Mouse (Mus musculus) granulocyte monocyte progenitor cell, adult 5-6 weeks (primary cell): ENCODE results near the gene Pitpnc1. TPM values are rescaled to one million over a fixed set of nuclear protein-coding genes. Genes with fewer than 3 reads are reported as not detected.

Experiments
- ATAC-seq: replicated peaks from 2 replicates; pipeline ENCODE4 v1.8.0; 2016; ENCODE audit warnings: mild to moderate bottlenecking, moderate TSS enrichment, inconsistent platforms; ENCODE audit not compliant: poor library complexity, severe bottlenecking
- total RNA-seq, 2 experiments: library from RNA; stranded (forward) in 1 of 2; stranded (reverse) in 1 of 2; fragments of 200-712, 200-1000 nt in 1 of 2; fragments of >200 nt in 1 of 2; fragmentation: Nextera tagmentation in 1 of 2; gene quantifications; 2 replicates each; pipeline ENCODE4 v1.2.3; 2014 to 2017

The Pitpnc1 gene
- total RNA-seq, 2 experiments from 2014 or later = 11.7 to 28.0 TPM

GRCm38 (mm10) chr11:107411576-107411975 lies 58.9 kb downstream of the Pitpnc1 start:
- no peak for ATAC-seq

DNA sequence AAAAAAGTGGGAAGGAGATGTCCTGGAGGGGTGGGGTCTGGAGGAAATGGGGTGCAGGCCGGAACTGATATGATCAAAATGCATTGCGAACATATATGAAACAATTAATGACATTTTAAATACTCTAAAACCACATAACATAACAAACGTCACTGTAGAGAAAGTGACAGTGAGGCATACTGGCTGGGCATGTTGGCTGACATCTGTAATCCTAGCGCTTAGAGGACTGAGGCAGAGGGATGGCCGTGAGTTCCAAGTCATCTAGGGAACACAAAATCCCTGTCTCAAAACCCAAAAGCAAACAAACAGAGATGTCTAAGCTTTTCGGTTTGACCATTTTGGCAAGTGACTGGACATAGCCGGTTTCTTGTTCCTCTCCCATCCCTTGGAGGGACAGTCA lies 59.7 kb downstream of the Pitpnc1 start:
- ATAC-seq = no peak

DNA sequence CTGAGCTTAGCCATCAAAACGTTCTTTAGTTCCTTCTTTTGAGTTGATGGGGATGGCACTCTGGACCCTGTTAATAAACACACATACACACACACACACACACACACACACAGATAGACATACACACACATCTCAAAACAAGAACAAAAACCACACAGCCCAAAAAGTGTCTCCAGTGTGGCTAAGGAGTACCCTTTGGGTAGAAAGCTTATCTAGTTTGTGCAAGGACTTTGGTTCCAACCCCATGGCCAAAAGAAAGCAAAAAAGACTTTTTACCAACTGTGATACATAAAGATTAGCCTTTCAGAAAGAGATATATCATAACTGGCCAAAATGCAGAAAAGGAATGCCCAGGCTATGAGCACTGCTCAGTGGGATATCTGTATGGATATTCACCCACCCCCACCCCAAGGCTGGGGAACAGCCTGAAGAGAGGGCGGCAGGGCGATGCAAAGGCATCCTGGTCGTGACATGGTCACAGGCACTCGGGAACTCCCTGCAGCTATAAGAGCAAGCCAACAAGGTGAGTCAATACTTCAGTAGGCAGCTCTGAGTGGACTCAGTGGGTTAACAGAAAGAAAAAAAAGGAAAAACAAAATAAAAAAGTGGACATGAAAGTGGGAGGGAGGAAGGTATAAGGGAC lies 60.3 kb downstream of the Pitpnc1 start:
- no peak for ATAC-seq

- ATAC-seq = no peak
Measured at GRCm38 (mm10) chr11:107408886-107409285, 61.6 kb downstream of the Pitpnc1 start.

DNA sequence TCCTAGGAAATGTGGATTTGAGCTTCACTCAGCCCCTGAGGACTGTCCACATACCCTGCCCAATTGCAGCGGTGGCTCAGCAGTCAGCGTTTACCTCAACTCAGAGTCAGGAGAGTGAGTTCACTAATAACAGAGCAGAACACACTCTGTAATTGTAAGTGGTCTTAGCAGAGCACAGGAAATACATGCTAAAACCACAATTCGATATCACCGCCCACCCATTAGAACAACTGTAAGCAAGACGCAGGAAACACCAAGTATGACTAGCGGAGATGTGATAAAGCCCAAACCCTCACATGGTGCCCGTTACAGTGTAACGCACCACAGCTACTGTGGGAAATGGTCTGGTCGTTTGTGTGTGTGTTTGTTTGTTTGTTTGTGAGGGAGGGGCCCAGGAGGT lies 62.8 kb downstream of the Pitpnc1 start:
- ATAC-seq = peak; percentile 32

DNA sequence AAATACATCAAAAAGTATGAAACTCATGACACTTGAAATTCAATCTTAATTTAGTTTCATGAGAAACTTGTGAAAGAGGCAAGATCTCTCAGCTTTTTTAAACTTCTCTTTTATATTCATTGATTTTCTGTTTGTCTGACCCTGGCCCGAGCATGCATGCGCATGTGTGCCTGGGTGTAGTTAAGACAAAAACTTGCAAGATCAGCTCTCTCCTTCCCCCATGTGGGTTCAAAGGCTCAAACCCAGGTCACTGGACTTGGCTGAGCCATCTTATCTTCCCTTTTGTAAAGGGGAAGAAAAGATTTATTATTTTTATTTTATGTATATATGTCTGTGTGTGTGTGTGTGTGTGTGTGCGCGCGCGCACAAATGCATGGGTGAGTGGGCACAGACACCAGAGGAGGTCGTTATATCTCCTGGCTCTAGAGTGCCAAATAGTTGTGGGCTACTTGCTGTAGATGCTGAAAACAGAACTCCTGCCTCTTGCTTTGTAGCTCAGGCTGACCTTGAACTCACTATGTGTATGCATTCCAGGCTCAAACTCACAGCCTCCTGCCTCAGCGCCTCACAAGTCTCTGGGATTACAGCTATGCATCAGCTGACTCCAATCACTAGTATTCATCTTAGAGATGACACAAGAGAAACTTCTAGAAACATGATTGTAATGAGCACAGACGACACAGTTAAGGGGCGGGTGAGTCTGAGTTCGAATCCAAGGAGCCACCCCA lies 64.7 kb downstream of the Pitpnc1 start:
- ATAC-seq = no peak

GRCm38 (mm10) chr11:107403309-107403708 lies 67.2 kb downstream of the Pitpnc1 start:
- ATAC-seq = no peak

GRCm38 (mm10) chr11:107401839-107402590 lies 68.5 kb downstream of the Pitpnc1 start:
- ATAC-seq = peak; percentile 95

- ATAC-seq = no peak
Measured at GRCm38 (mm10) chr11:107400826-107401225, 69.7 kb downstream of the Pitpnc1 start.

DNA sequence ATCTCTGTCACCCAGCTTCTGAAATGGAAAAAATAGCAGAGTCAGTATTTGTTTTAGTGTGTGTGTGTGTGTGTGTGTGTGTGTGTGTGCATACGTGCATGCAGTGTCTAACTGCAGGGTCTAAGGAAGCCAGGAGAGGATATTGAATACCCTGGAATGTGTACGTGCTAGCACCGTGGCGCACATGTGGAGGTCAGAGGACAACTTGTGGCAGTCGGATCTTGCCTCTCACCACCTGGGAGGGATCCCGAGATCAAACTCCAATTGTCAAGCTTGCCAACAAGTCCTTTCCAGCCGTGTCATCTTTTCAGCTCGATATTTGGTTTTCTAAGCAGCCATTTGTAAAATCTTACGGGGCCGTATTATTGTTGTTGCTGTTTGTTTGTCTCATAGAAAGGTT lies 70.5 kb downstream of the Pitpnc1 start:
- ATAC-seq = no peak

- ATAC-seq = no peak
Measured at GRCm38 (mm10) chr11:107397326-107397998, 73.0 kb downstream of the Pitpnc1 start.

- no peak; the same call in 1 of the 2 replicates for ATAC-seq
Measured at GRCm38 (mm10) chr11:107394245-107394644, 76.3 kb downstream of the Pitpnc1 start.

- ATAC-seq = no peak; the same call in 1 of the 2 replicates
Measured at GRCm38 (mm10) chr11:107393828-107394165, 76.7 kb downstream of the Pitpnc1 start.

- peak; percentile 69 for ATAC-seq
Measured at GRCm38 (mm10) chr11:107393154-107393827, 77.2 kb downstream of the Pitpnc1 start.

DNA sequence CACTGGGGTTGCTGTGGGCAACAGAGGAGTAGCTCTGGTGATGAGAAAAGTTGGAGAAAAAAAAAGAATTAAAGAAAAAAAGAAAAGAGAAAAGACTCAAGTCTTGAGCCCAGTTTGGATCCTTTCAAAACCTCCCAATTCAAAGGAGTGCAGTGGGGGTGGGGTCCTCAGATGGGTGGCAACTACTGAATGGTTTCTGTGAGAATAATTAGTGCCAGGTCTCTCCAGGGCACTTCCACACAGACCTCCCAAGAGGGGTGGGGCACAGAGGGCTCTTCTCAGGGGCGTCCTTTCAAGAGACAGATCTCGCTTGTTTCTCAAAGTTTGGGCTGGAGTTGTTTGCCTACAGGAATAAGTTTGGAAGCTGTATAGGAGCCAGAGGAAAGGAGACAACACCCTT lies 80.0 kb downstream of the Pitpnc1 start:
- ATAC-seq = no peak

- no peak for ATAC-seq
Measured at GRCm38 (mm10) chr11:107390001-107390400, 80.5 kb downstream of the Pitpnc1 start.

GRCm38 (mm10) chr11:107386481-107386880 lies 84.0 kb downstream of the Pitpnc1 start:
- ATAC-seq = no peak

- ATAC-seq = peak; percentile 14; the same call in 1 of the 2 replicates
Measured at GRCm38 (mm10) chr11:107385306-107385705, 85.2 kb downstream of the Pitpnc1 start.

DNA sequence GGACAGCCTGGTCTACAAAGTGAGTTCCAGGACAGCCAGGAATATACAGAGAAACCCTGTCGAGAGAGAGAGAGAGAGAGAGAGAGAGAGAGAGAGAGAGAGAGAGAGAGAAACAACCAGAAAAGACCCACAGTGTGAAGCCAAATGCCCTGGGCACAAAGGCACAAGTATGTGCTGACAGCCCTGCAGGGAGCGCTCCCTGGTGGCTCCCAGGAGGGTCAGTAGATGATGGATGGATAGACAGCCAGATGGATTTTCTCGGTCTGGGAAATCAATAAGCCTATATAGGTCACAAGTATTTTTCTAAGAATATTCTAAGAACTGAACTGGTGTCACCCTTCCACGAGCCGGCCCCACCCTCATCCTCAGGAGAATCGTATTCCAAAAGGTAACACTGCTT lies 86.5 kb downstream of the Pitpnc1 start:
- no peak for ATAC-seq

DNA sequence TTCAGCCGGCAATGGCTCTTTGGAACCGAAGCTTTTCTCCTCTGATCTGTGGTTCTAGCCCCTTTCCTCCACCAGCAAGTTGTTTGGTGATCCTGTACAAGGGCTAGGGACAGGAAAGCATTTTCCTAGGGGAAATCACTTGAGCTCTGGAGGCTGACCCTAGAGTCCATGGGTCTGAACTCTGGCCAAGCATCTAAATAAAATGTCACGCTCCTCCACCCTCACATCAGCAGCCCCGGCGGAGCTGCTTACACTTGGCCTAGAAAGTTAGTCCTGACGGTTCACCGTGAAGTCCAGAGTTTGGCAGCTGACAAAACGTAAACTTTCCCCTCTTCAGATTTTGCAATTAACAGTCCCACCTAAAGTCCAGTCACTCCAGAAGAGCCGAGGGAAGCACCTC lies 90.5 kb downstream of the Pitpnc1 start:
- no peak for ATAC-seq
